In the genomic region with DNA sequence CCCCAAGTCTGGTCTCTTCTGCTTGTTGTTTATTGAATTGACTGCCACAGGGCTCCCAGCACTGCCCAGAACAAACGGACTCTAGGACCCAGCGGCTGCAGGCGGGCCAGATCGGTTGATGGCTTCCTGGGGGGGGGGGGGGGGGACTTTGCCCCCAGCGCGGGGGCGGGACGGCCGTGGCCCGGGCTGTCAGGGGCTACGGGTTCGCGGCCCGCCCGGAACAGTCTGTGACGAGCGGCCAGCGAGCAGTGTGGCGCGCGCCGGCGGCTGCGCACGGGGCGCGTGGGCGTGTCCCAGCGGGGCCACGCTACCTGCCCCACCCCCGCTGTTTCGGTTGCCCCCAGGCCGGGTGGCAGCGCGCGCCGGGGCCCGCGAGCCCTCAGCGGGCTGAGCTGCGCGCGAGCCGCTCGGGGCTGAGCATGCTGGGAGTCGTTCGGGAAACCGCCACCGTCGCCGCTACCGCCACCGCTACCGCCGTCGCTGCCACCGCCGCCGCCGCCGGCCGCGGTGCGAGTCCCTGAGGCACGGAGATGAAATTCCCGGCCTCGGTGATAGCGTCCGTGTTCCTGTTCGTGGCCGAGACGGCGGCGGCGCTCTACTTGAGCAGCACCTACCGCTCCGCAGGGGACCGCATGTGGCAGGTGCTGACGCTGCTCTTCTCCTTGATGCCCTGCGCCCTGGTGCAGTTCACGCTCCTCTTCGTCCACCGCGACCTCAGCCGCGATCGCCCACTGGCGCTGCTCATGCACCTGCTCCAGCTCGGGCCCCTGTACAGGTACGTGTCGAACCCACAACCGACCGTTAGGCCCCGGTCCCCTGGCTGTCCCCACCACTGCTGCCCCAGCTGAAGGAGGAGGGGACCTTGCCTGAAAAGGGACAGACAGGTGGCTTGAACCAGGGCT, we compare ENCODE assay signal across 8 mouse cellular contexts. TPM values are rescaled to one million over a fixed set of nuclear protein-coding genes. Genes with fewer than 3 reads are reported as not detected.
DNase-seq lines count a peak whose midpoint lies in the region; ATAC-seq and TF ChIP-seq lines count a peak whose summit lies in the region.

A gene (plus strand): TSS at position 297 of the 902 bp plus-strand sequence.

- H3K4me2 ChIP-seq in intestine, postnatal 0 days (replicated peaks; ENCODE audit: low read depth), result peak within 1 kb of the TSS; percentile 61
- peak within 1 kb of the TSS; percentile 55 for H3K4me2 ChIP-seq in limb, embryonic 12.5 days
- peak within 1 kb of the TSS; percentile 53 for H3K4me2 ChIP-seq in midbrain, embryonic 12.5 days (replicated peaks)

- no peaks in the 10 kb centered on the region for H3K4me1 ChIP-seq in intestine, postnatal 0 days (replicated peaks; ENCODE audit: control insufficient read depth, insufficient read depth, low read length)
- H3K4me1 ChIP-seq in limb, embryonic 12.5 days (replicated peaks), result no peaks in the 10 kb centered on the region
- no peaks in the 10 kb centered on the region for H3K4me1 ChIP-seq in midbrain, embryonic 12.5 days

- H3K9ac ChIP-seq in intestine, postnatal 0 days (ENCODE audit: low read depth, low read length), result peak within 1 kb of the TSS; percentile 62
- peak within 1 kb of the TSS; percentile 59 for H3K9ac ChIP-seq in limb, embryonic 12.5 days (replicated peaks)
- peak within 1 kb of the TSS; percentile 43 for H3K9ac ChIP-seq in midbrain, embryonic 12.5 days (replicated peaks)

- no peaks in the 10 kb centered on the region for H3K27me3 ChIP-seq in intestine, postnatal 0 days (replicated peaks; ENCODE audit: control insufficient read depth, insufficient read depth, low read length)
- H3K27me3 ChIP-seq in limb, embryonic 12.5 days, result peaks cover 9% of the 10 kb centered on the region; the same call in 1 of the 2 replicates
- no peaks in the 10 kb centered on the region for H3K27me3 ChIP-seq in midbrain, embryonic 12.5 days

- ATAC-seq in intestine, postnatal 0 days, result peak; percentile 92
- peak; percentile 88 for ATAC-seq in limb, embryonic 12.5 days (ENCODE audit: insufficient number of reproducible peaks, insufficient read depth, low FRiP score, low TSS enrichment, low read depth)
- peak; percentile 89 for ATAC-seq in midbrain, embryonic 12.5 days (ENCODE audit: low FRiP score, low read depth)

- H3K27ac ChIP-seq in intestine, postnatal 0 days (ENCODE audit: low read depth, low read length), result peak within 1 kb of the TSS; percentile 86
- no peak within 1 kb of the TSS for H3K27ac ChIP-seq in limb, embryonic 12.5 days
- no peak within 1 kb of the TSS for H3K27ac ChIP-seq in midbrain, embryonic 12.5 days (replicated peaks)

- no peaks in the 10 kb centered on the region for H3K9me3 ChIP-seq in intestine, postnatal 0 days (ENCODE audit: control insufficient read depth)
- H3K9me3 ChIP-seq in limb, embryonic 12.5 days, result no peaks in the 10 kb centered on the region
- H3K9me3 ChIP-seq in midbrain, embryonic 12.5 days, result no peaks in the 10 kb centered on the region

- WGBS in intestine, postnatal 0 days, result 13% methylated on average over 56 of the region's 94 CpGs
- 15% methylated on average over 52 of the region's 94 CpGs for WGBS in limb, embryonic 12.5 days
- 15% methylated on average over 39 of the region's 94 CpGs for WGBS in midbrain, embryonic 12.5 days

- DNase-seq in adrenal gland, postnatal 14 days, result peak; percentile 70
- DNase-seq in embryo, embryonic 9.5 days (ENCODE audit: extremely low spot score), result peak; percentile 57
- DNase-seq in gastrocnemius, postnatal 4 days (ENCODE audit: low spot score in 2 of 2), result peak; percentile 17 to 20
- peak; percentile 56 for DNase-seq in spleen, adult 12 weeks (ENCODE audit: low spot score)
- DNase-seq in c-Kit-positive CD71-positive TER-119-positive erythroid progenitor cells, embryonic 14.5 days (ENCODE audit: low spot score), result no peak

- peak within 1 kb of the TSS; percentile 55 for H3K4me3 ChIP-seq in intestine, postnatal 0 days (ENCODE audit: low read depth, low read length)
- peak within 1 kb of the TSS; percentile 59 for H3K4me3 ChIP-seq in limb, embryonic 12.5 days (replicated peaks)
- peak within 1 kb of the TSS; percentile 59 for H3K4me3 ChIP-seq in midbrain, embryonic 12.5 days

- no peak; the same call in 1 of the 2 replicates for TF ChIP-seq CTCF in intestine, postnatal 0 days (IDR thresholded peaks at IDR 0.05; ENCODE audit: low read depth)

- no peaks in the 10 kb centered on the region for H3K36me3 ChIP-seq in intestine, postnatal 0 days (ENCODE audit: control insufficient read depth, insufficient read depth)
- no peaks in the 10 kb centered on the region for H3K36me3 ChIP-seq in limb, embryonic 12.5 days
- H3K36me3 ChIP-seq in midbrain, embryonic 12.5 days, result no peaks in the 10 kb centered on the region

RNA-seq across cellular contexts. Expression of the gene that starts here (rescaled TPM):
- total RNA-seq in adrenal gland, postnatal 14 days (2021), result 2.1 and 2.9 TPM in 2 replicates
- total RNA-seq in gastrocnemius, postnatal 4 days (2021), result 1 to 10 TPM; 4.5 TPM
- polyA plus RNA-seq in intestine, postnatal 0 days (2015; fragmentation: Nextera tagmentation; extraction: Ambion mirVana), result 6.7 TPM in 2 replicates
- polyA plus RNA-seq in limb, embryonic 12.5 days (2016; fragmentation: Nextera tagmentation; extraction: Ambion mirVana), result 1.5 and 2.0 TPM in 2 replicates
- polyA plus RNA-seq in midbrain, embryonic 12.5 days (2016; fragmentation: Nextera tagmentation; extraction: Ambion mirVana), result 3.2 and 3.3 TPM in 2 replicates
